Mouse (Mus musculus) liver, embryonic 14.5 days (tissue): Measurements from ENCODE around the gene Phkg1.

Experiments used
- CTCF ChIP-seq: IDR thresholded peaks from 2 replicates; pipeline ENCODE4 v1.5.1; 2016; ENCODE audit warnings: antibody characterized with exemption, low read depth, control low read depth
- EP300 ChIP-seq: IDR thresholded peaks from 2 replicates; pipeline ENCODE4 v1.6.1; 2016; ENCODE audit warnings: antibody characterized with exemption, low read depth

GRCm38 (mm10) chr5:129886271-129886670 lies 12.1 kb downstream of the Phkg1 start:
- TF ChIP-seq EP300, result no peak
- no peak for TF ChIP-seq CTCF
